ENCODE assay signal across 9 mouse cellular contexts in genomic region chr3:35693039-35693438, GRCm38 (mm10).
A peak's percentile ranks its signal among the peaks of the same experiment; 100 is the strongest.
DNase-seq lines count a peak whose midpoint lies in the region; ATAC-seq and TF ChIP-seq lines count a peak whose summit lies in the region.
"Had no signal": no experiment of that assay in that cellular context is flagged by ENCODE, and none has a peak within 500 bp of the region (broad histone marks: within the 10 kb centered on the region; RNA-seq: fewer than 3 reads in every experiment).

No protein-coding gene starts in this region.

- no peak overlapping the region for H3K4me3 ChIP-seq in embryonic facial prominence, embryonic 10.5 days
- H3K4me3 ChIP-seq in liver, postnatal 0 days (ENCODE audit: low read depth, low read length), result no peak overlapping the region
- H3K4me3 ChIP-seq in neural tube, embryonic 14.5 days (ENCODE audit: low read depth, low read length), result no peak overlapping the region
- no peak overlapping the region for H3K4me3 ChIP-seq in testis, adult 2 months (ENCODE audit: control insufficient read depth, low read depth, low read length)
- H3K4me3 ChIP-seq: embryonic facial prominence, embryonic 15.5 days had no signal

- TF ChIP-seq POLR2A in testis, adult 2 months (IDR thresholded peaks at IDR 0.05; ENCODE audit: control insufficient read depth, low read depth, low read length), result no peak

- peak; percentile 90 for ATAC-seq in liver, postnatal 0 days
- peak; percentile 81; the same call in 1 of the 2 replicates for ATAC-seq in neural tube, embryonic 14.5 days (ENCODE audit: low read depth)

- 49% methylated on average over 6 of the region's 6 CpGs for WGBS in embryonic facial prominence, embryonic 10.5 days
- 20% methylated on average over 6 of the region's 6 CpGs for WGBS in liver, postnatal 0 days (ENCODE audit: insufficient replicate concordance)
- WGBS in neural tube, embryonic 14.5 days, result 52% methylated on average over 6 of the region's 6 CpGs

- H3K4me2 ChIP-seq in liver, postnatal 0 days (ENCODE audit: low read depth, low read length), result no peak overlapping the region
- H3K4me2 ChIP-seq in neural tube, embryonic 14.5 days (ENCODE audit: low read depth, low read length), result no peak overlapping the region
- H3K4me2 ChIP-seq: embryonic facial prominence, embryonic 15.5 days had no signal

- H3K9me3 ChIP-seq in embryonic facial prominence, embryonic 10.5 days, result no peaks in the 10 kb centered on the region
- H3K9me3 ChIP-seq in liver, postnatal 0 days (ENCODE audit: low read length), result no peaks in the 10 kb centered on the region
- no peaks in the 10 kb centered on the region for H3K9me3 ChIP-seq in neural tube, embryonic 14.5 days (ENCODE audit: control insufficient read depth, low read length)
- H3K9me3 ChIP-seq: embryonic facial prominence, embryonic 15.5 days had no signal

- H3K9ac ChIP-seq in liver, postnatal 0 days (replicated peaks), result no peak overlapping the region
- no peak overlapping the region for H3K9ac ChIP-seq in neural tube, embryonic 14.5 days (replicated peaks; ENCODE audit: low read depth, low read length)
- H3K9ac ChIP-seq: embryonic facial prominence, embryonic 15.5 days had no signal

- TF ChIP-seq EP300 in liver, postnatal 0 days (IDR thresholded peaks at IDR 0.05; ENCODE audit: low read depth), result no peak

- no peaks in the 10 kb centered on the region for H3K4me1 ChIP-seq in embryonic facial prominence, embryonic 10.5 days
- H3K4me1 ChIP-seq in liver, postnatal 0 days (ENCODE audit: insufficient read depth), result no peaks in the 10 kb centered on the region
- no peaks in the 10 kb centered on the region for H3K4me1 ChIP-seq in neural tube, embryonic 14.5 days (ENCODE audit: control insufficient read depth, insufficient read depth, low read length)
- peaks cover 5% of the 10 kb centered on the region; the same call in 1 of the 2 replicates for H3K4me1 ChIP-seq in testis, adult 2 months (ENCODE audit: control insufficient read depth, insufficient read depth, low read length)
- H3K4me1 ChIP-seq: embryonic facial prominence, embryonic 15.5 days had no signal

- peak; percentile 86 for TF ChIP-seq CTCF in liver, postnatal 0 days (IDR thresholded peaks at IDR 0.05; ENCODE audit: low read depth)
- TF ChIP-seq CTCF in testis, adult 2 months (IDR thresholded peaks at IDR 0.05; ENCODE audit: control insufficient read depth, insufficient read depth, insufficient replicate concordance, low read depth, low read length), result peak; percentile 21; the same call in 1 of the 2 replicates

- no peak overlapping the region for H3K27ac ChIP-seq in embryonic facial prominence, embryonic 10.5 days (replicated peaks)
- no peak overlapping the region for H3K27ac ChIP-seq in liver, postnatal 0 days (ENCODE audit: low read depth)
- H3K27ac ChIP-seq in neural tube, embryonic 14.5 days (ENCODE audit: low read depth, low read length), result no peak overlapping the region
- H3K27ac ChIP-seq in testis, adult 2 months (ENCODE audit: control insufficient read depth, insufficient read depth, low read depth, low read length), result no peak overlapping the region
- H3K27ac ChIP-seq: embryonic facial prominence, embryonic 15.5 days had no signal

- DNase-seq in A20 (ENCODE audit: low read depth, low spot score), result peak; percentile 88
- peak; percentile 63 for DNase-seq in adrenal gland, adult 2 months
- peak; percentile 69 for DNase-seq in embryonic facial prominence, embryonic 10.5 days (ENCODE audit: low spot score)
- DNase-seq in heart, adult 9 months (ENCODE audit: low spot score in 2 of 2), result peak; percentile 11 to 31
- peak; percentile 78 to 83 for DNase-seq in kidney, postnatal 4 days
- peak; percentile 77 for DNase-seq in liver, postnatal 0 days

- no peaks in the 10 kb centered on the region for H3K36me3 ChIP-seq in embryonic facial prominence, embryonic 10.5 days (replicated peaks)
- no peaks in the 10 kb centered on the region for H3K36me3 ChIP-seq in liver, postnatal 0 days (replicated peaks; ENCODE audit: insufficient read depth, low read length)
- no peaks in the 10 kb centered on the region for H3K36me3 ChIP-seq in neural tube, embryonic 14.5 days (ENCODE audit: control insufficient read depth, insufficient read depth, low read length)
- H3K36me3 ChIP-seq in testis, adult 2 months (ENCODE audit: control insufficient read depth, insufficient read depth, low read length), result no peaks in the 10 kb centered on the region
- H3K36me3 ChIP-seq: embryonic facial prominence, embryonic 15.5 days had no signal

- H3K27me3 ChIP-seq in embryonic facial prominence, embryonic 10.5 days (replicated peaks; ENCODE audit: low read depth, poor library complexity, severe bottlenecking), result no peaks in the 10 kb centered on the region
- no peaks in the 10 kb centered on the region for H3K27me3 ChIP-seq in liver, postnatal 0 days (ENCODE audit: insufficient read depth, low read length)
- no peaks in the 10 kb centered on the region for H3K27me3 ChIP-seq in neural tube, embryonic 14.5 days (ENCODE audit: control insufficient read depth, insufficient read depth, low read length)
- H3K27me3 ChIP-seq in testis, adult 2 months (ENCODE audit: control insufficient read depth, insufficient read depth, low read length), result no peaks in the 10 kb centered on the region
- H3K27me3 ChIP-seq: embryonic facial prominence, embryonic 15.5 days had no signal

Comparison
In these comparisons a context has a peak if more than half of its experiments do, and no peak if none do; other contexts are left out.
1. DNase-seq: peak in every context shown above with its lines; median percentile 88 in A20; 80 in kidney, postnatal 4 days; 77 in liver, postnatal 0 days; 69 in embryonic facial prominence, embryonic 10.5 days; 63 in adrenal gland, adult 2 months; 21 in heart, adult 9 months.